Mouse (Mus musculus): ENCODE data around the gene Nhlrc3. TPM values are rescaled to one million over a fixed set of nuclear protein-coding genes. Genes with fewer than 3 reads are reported as not detected.
A peak's percentile ranks its signal among the peaks of the same experiment; 100 is the strongest.

Gene Nhlrc3
- polyA plus RNA-seq, 1 experiment from 2014 or later, result 11.9 TPM

- Histone ChIP-seq H3K36me3 (peaks cover 49% of the 10 kb centered on the region), H3K4me2 (replicated peaks) (no peak overlapping the region), H3K9ac (no peak overlapping the region), H3K4me1 (peaks cover 22% of the 10 kb centered on the region), H3K27me3 (replicated peaks) (no peaks in the 10 kb centered on the region), H3K27ac (no peak overlapping the region), H3K9me3 (no peaks in the 10 kb centered on the region), H3K4me3 (no peak overlapping the region)
- WGBS, result 95% methylated on average over 5 of the region's 5 CpGs
- ATAC-seq (ENCODE audit: low FRiP score, low read depth), result no peak
Measured at GRCm38 (mm10) chr3:53469650-53470049, 6.5 kb upstream of the Nhlrc3 start.

GRCm38 (mm10) chr3:53467356-53467755 is 4.2 kb upstream of the Nhlrc3 start:
- peaks cover 27% of the 10 kb centered on the region for H3K4me1 ChIP-seq
- H3K27me3 ChIP-seq (replicated peaks), result no peaks in the 10 kb centered on the region
- H3K4me2 ChIP-seq (replicated peaks), result 0 out of 2 replicates have a peak overlapping the region, but pooled peaks have one; percentile 84

GRCm38 (mm10) chr3:53466481-53466880 is 3.3 kb upstream of the Nhlrc3 start:
- no peak for ATAC-seq (ENCODE audit: low FRiP score, low read depth)
- Histone ChIP-seq H3K9me3 (no peaks in the 10 kb centered on the region), H3K4me3 (no peak overlapping the region), H3K27me3 (replicated peaks) (no peaks in the 10 kb centered on the region), H3K36me3 (peaks cover 19% of the 10 kb centered on the region), H3K4me2 (replicated peaks) (peak overlapping the region; percentile 84), H3K9ac (0 out of 2 replicates have a peak overlapping the region, but pooled peaks have one; percentile 38), H3K4me1 (peaks cover 32% of the 10 kb centered on the region), H3K27ac (no peak overlapping the region)
- WGBS, result 67% methylated on average over 9 of the region's 9 CpGs

More at GRCm38 (mm10) chr3:53467356-53467755, 4.2 kb upstream of the Nhlrc3 start:
- Histone ChIP-seq H3K36me3 (peaks cover 26% of the 10 kb centered on the region), H3K4me3 (no peak overlapping the region), H3K9me3 (no peaks in the 10 kb centered on the region), H3K27ac (no peak overlapping the region), H3K9ac (no peak overlapping the region)
- no peak for ATAC-seq (ENCODE audit: low FRiP score, low read depth)
- 75% methylated on average over 5 of the region's 5 CpGs for WGBS

DNA sequence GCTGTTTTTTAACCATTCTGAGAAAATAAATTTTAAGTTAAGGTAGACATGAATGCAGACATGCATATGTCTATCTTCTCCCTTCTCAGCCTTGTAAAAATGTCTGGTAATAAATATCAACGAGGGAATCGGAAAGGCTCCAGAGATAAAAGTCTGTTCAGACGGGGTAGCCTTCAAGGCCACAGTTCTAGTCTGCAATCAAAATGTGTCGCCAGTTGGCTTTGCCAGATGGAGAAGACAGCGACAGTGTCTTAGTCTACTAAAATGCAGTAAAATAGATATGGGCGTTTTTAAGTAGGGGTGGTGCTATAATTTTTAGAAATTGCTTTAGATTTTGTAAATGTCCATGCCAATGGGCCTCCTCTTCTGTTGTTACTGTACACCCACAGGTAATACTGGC is 2.2 kb upstream of the Nhlrc3 start:
- H3K36me3 ChIP-seq, result peaks cover 7% of the 10 kb centered on the region
- H3K4me1 ChIP-seq, result peaks cover 32% of the 10 kb centered on the region
- H3K9me3 ChIP-seq, result no peaks in the 10 kb centered on the region
- H3K27ac ChIP-seq, result no peak overlapping the region
- peak overlapping the region; percentile 26 for H3K4me3 ChIP-seq
- no peak for ATAC-seq (ENCODE audit: low FRiP score, low read depth)
- H3K27me3 ChIP-seq (replicated peaks), result no peaks in the 10 kb centered on the region
- no peak overlapping the region for H3K9ac ChIP-seq
- WGBS, result 54% methylated on average over 6 of the region's 6 CpGs
- H3K4me2 ChIP-seq (replicated peaks), result peak overlapping the region; percentile 84

GRCm38 (mm10) chr3:53464146-53464698 is 1.1 kb upstream of the Nhlrc3 start:
- no peak overlapping the region for H3K27ac ChIP-seq
- H3K9ac ChIP-seq, result peak overlapping the region; percentile 82
- peak overlapping the region; percentile 85 for H3K4me3 ChIP-seq
- peaks cover 6% of the 10 kb centered on the region for H3K36me3 ChIP-seq
- H3K27me3 ChIP-seq (replicated peaks), result no peaks in the 10 kb centered on the region
- H3K4me2 ChIP-seq (replicated peaks), result peak overlapping the region; percentile 84
- no peak for ATAC-seq (ENCODE audit: low FRiP score, low read depth)
- H3K4me1 ChIP-seq, result peaks cover 32% of the 10 kb centered on the region
- H3K9me3 ChIP-seq, result no peaks in the 10 kb centered on the region
- WGBS, result under 1% methylated on average over 20 of the region's 20 CpGs

DNA sequence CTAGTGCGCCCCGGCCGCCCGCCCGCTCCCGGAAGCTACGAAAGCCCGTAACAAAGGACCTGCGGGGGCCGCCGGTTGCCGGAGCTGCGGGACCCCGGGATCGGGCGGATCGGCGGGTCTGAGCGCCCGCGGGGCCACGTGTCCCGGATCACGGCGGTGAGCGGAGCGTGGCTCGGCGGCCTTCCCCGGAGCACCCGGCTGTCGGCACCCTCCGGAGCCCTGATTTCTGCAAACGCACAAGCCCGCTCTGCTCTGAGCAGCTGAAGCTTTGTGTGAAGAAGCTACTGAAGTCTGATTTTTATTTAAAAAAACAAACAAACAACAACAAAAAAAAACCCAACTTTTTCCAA is 608 bp upstream of the Nhlrc3 start:
- under 1% methylated on average over 35 of the region's 35 CpGs for WGBS

GRCm38 (mm10) chr3:53462701-53463045 is 459 bp downstream of the Nhlrc3 start:
- Histone ChIP-seq H3K27ac (peak overlapping the region; percentile 68), H3K9ac (peak overlapping the region; percentile 82), H3K27me3 (replicated peaks) (no peaks in the 10 kb centered on the region), H3K9me3 (no peaks in the 10 kb centered on the region), H3K36me3 (peaks cover 14% of the 10 kb centered on the region), H3K4me3 (peak overlapping the region; percentile 85), H3K4me2 (replicated peaks) (peak overlapping the region; percentile 84), H3K4me1 (peaks cover 32% of the 10 kb centered on the region)
- 12% methylated on average over 9 of the region's 9 CpGs for WGBS
- no peak for ATAC-seq (ENCODE audit: low FRiP score, low read depth)

More for the DNA sequence above, 608 bp upstream of the Nhlrc3 start:
- H3K9me3 ChIP-seq, result no peaks in the 10 kb centered on the region
- H3K9ac ChIP-seq, result peak overlapping the region; percentile 82
- no peaks in the 10 kb centered on the region for H3K27me3 ChIP-seq (replicated peaks)
- peaks cover 32% of the 10 kb centered on the region for H3K4me1 ChIP-seq
- H3K4me2 ChIP-seq (replicated peaks), result peak overlapping the region; percentile 84
- H3K36me3 ChIP-seq, result peaks cover 6% of the 10 kb centered on the region
- no peak; the same call in 1 of the 2 replicates for ATAC-seq (ENCODE audit: low FRiP score, low read depth)
- peak overlapping the region; percentile 85 for H3K4me3 ChIP-seq
- peak overlapping the region; percentile 80 for H3K27ac ChIP-seq

DNA sequence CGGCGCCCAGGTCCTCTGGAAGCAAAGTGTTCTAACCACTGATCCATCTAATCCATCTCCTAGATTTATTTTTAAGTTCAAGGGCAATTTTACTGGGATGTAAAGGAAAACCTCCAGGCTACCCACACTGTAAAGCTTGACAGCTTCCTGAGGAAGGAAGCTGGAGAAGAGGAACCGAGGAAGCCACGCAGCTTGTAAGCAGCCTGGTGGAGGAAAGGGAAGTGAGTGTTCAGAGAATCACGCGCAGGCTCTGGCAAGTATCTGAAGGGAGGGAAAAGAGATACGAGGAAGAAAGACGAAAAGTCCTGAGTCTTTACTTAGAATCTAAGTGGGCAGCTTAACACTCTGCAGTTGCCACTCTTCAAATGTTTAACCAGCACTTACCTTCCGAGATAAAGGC is 3.0 kb downstream of the Nhlrc3 start:
- H3K9me3 ChIP-seq, result no peaks in the 10 kb centered on the region
- H3K4me1 ChIP-seq, result peaks cover 13% of the 10 kb centered on the region; the same call in 1 of the 2 replicates
- H3K27ac ChIP-seq, result no peak overlapping the region
- H3K27me3 ChIP-seq (replicated peaks), result no peaks in the 10 kb centered on the region
- peaks cover 39% of the 10 kb centered on the region for H3K36me3 ChIP-seq
- no peak overlapping the region for H3K4me3 ChIP-seq
- ATAC-seq (ENCODE audit: low FRiP score, low read depth), result no peak
- 89% methylated on average over 9 of the region's 9 CpGs for WGBS
- H3K4me2 ChIP-seq (replicated peaks), result no peak overlapping the region
- no peak overlapping the region for H3K9ac ChIP-seq

DNA sequence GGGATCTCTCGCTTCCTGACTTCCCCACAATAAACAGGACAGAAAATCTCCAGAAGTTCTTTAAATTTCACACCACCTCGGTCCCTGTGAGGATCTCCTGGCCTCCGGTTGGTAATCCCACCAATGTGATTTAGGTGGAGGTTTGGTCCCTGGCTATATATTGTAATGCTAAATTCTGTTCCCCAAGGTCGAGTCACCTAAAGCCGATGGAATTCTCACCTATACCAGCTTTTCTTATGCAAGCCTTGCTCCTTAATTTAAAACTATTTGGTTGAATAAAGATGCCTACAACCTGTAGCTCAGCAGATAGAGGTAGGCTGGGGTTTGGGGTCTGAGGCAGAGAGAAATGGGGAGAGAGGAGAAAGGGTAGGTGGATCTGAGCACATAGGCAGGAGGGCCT is 5.4 kb downstream of the Nhlrc3 start:
- Histone ChIP-seq H3K9me3 (no peaks in the 10 kb centered on the region), H3K4me3 (no peak overlapping the region), H3K36me3 (peaks cover 61% of the 10 kb centered on the region), H3K27ac (no peak overlapping the region), H3K27me3 (replicated peaks) (no peaks in the 10 kb centered on the region), H3K9ac (no peak overlapping the region), H3K4me1 (peaks cover 8% of the 10 kb centered on the region; the same call in 1 of the 2 replicates), H3K4me2 (replicated peaks) (no peak overlapping the region)
- no peak for ATAC-seq (ENCODE audit: low FRiP score, low read depth)
- WGBS, result 70% methylated on average over 5 of the region's 5 CpGs

GRCm38 (mm10) chr3:53454984-53455383 is 8.1 kb downstream of the Nhlrc3 start:
- 88% methylated on average over 7 of the region's 7 CpGs for WGBS
- no peak overlapping the region for H3K4me3 ChIP-seq
- no peak overlapping the region for H3K9ac ChIP-seq
- ATAC-seq (ENCODE audit: low FRiP score, low read depth), result no peak
- no peak overlapping the region for H3K27ac ChIP-seq
- peaks cover 84% of the 10 kb centered on the region for H3K36me3 ChIP-seq
- no peak overlapping the region for H3K4me2 ChIP-seq (replicated peaks)
- H3K27me3 ChIP-seq (replicated peaks), result no peaks in the 10 kb centered on the region
- no peaks in the 10 kb centered on the region for H3K4me1 ChIP-seq
- H3K9me3 ChIP-seq, result no peaks in the 10 kb centered on the region

GRCm38 (mm10) chr3:53454561-53454960 is 8.6 kb downstream of the Nhlrc3 start:
- 93% methylated on average over 6 of the region's 6 CpGs for WGBS
- peaks cover 83% of the 10 kb centered on the region for H3K36me3 ChIP-seq
- H3K9ac ChIP-seq, result no peak overlapping the region
- H3K27ac ChIP-seq, result no peak overlapping the region
- H3K9me3 ChIP-seq, result no peaks in the 10 kb centered on the region
- no peak for ATAC-seq (ENCODE audit: low FRiP score, low read depth)
- no peak overlapping the region for H3K4me2 ChIP-seq (replicated peaks)
- no peaks in the 10 kb centered on the region for H3K4me1 ChIP-seq
- no peak overlapping the region for H3K4me3 ChIP-seq
- H3K27me3 ChIP-seq (replicated peaks), result no peaks in the 10 kb centered on the region

DNA sequence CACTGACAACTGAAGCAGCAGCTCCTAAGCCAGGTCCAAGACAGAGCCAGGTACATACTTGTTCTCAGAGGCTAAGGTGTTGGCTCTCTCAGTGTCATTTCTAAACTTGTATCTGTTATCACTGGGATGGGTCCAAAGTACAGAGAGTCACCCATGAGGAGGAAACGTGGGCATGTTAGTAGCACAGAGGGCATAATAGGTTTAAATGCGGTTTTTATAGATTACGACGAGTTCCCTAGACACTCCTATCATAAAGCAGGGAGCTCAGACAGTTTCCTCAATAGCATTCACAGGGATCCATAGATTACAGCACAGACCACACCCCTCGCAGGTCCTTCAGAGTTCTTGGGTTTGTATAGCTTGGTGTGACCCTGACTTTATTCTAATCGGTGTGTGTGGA is 9.1 kb downstream of the Nhlrc3 start:
- no peak overlapping the region for H3K4me3 ChIP-seq
- no peak for ATAC-seq (ENCODE audit: low FRiP score, low read depth)
- whole genome bisulfite sequencing, result 92% methylated on average over 6 of the region's 6 CpGs
- H3K36me3 ChIP-seq, result peaks cover 81% of the 10 kb centered on the region
- no peaks in the 10 kb centered on the region for H3K4me1 ChIP-seq
- H3K4me2 ChIP-seq (replicated peaks), result no peak overlapping the region
- H3K27ac ChIP-seq, result no peak overlapping the region
- no peaks in the 10 kb centered on the region for H3K9me3 ChIP-seq
- no peak overlapping the region for H3K9ac ChIP-seq
- no peaks in the 10 kb centered on the region for H3K27me3 ChIP-seq (replicated peaks)

GRCm38 (mm10) chr3:53453346-53453745 is 9.8 kb downstream of the Nhlrc3 start:
- H3K27me3 ChIP-seq (replicated peaks), result no peaks in the 10 kb centered on the region
- no peak overlapping the region for H3K27ac ChIP-seq
- no peak overlapping the region for H3K9ac ChIP-seq
- WGBS, result 94% methylated on average over 7 of the region's 7 CpGs
- H3K4me1 ChIP-seq, result no peaks in the 10 kb centered on the region
- no peaks in the 10 kb centered on the region for H3K9me3 ChIP-seq
- H3K4me2 ChIP-seq (replicated peaks), result no peak overlapping the region
- H3K4me3 ChIP-seq, result no peak overlapping the region
- peaks cover 77% of the 10 kb centered on the region for H3K36me3 ChIP-seq
- ATAC-seq (ENCODE audit: low FRiP score, low read depth), result no peak
